Mouse (Mus musculus) forebrain, postnatal 0 days (tissue): ENCODE measurements at regions not wholly inside any gene's neighbourhood (a gene's known extent, or its start where the extent isn't known, plus 50 kb on each side); places are given as distances from the start of the nearest gene placed in this dataset.

ENCODE experiments used
- ATAC-seq: fragments of 200-750 bp; cut with Nextera tagmentation; 2 replicates; pipeline ENCODE4 v1.8.0; 2017; ENCODE audit warnings: mild to moderate bottlenecking, moderate library complexity
- DNase-seq: peaks from one replicate; pipeline ENCODE4 v3.0.0-alpha.2; 2015
- H3K27ac ChIP-seq: fragments of 300-500 bp; sonication (generic); 2 replicates; pipeline ENCODE4 v1.5.1; 2014; ENCODE audit warnings: low read depth, mild to moderate bottlenecking, antibody characterized with exemption, low read length, moderate library complexity, mixed read lengths
- H3K27me3 ChIP-seq: fragments of 300-500 bp; sonication (generic); 2 replicates; pipeline ENCODE4 v1.6.1; 2014; ENCODE audit warnings: mild to moderate bottlenecking, low read length, mixed read lengths; ENCODE audit not compliant: insufficient read depth
- H3K36me3 ChIP-seq: fragments of 300-500 bp; sonication (generic); 2 replicates; pipeline ENCODE4 v1.6.1; 2014; ENCODE audit warnings: mild to moderate bottlenecking, moderate library complexity; ENCODE audit not compliant: insufficient read depth
- H3K4me1 ChIP-seq: fragments of 300-500 bp; sonication (generic); 2 replicates; pipeline ENCODE4 v1.6.1; 2014; ENCODE audit warnings: antibody characterized with exemption; ENCODE audit not compliant: insufficient read depth
- H3K4me2 ChIP-seq: fragments of 300-500 bp; sonication (generic); 2 replicates; pipeline ENCODE4 v1.6.1; 2014; ENCODE audit warnings: low read depth, mild to moderate bottlenecking, moderate library complexity
- H3K4me3 ChIP-seq: fragments of 300-500 bp; sonication (generic); 2 replicates; pipeline ENCODE4 v1.5.1; 2014; ENCODE audit warnings: low read depth, low read length, mixed read lengths
- H3K9ac ChIP-seq: fragments of 300-500 bp; sonication (generic); 2 replicates; pipeline ENCODE4 v1.6.1; 2014; ENCODE audit warnings: mild to moderate bottlenecking
- H3K9me3 ChIP-seq: fragments of 300-500 bp; sonication (generic); 2 replicates; pipeline ENCODE4 v1.6.1; 2016; ENCODE audit warnings: low read length
- CTCF ChIP-seq: sonication (generic); IDR thresholded peaks from 2 replicates; pipeline ENCODE4 v1.5.1; 2016; ENCODE audit warnings: antibody characterized with exemption, control low read depth, low read depth
- WGBS: fragments of 180-500 bp; shearing (Covaris S2); extraction: QIAGEN DNeasy Blood & Tissue Kit; methylation state at CpG from one replicate; pipeline ENCODE4 v1.1.7; 2014; 5-methylcytosine and 5-hydroxymethylcytosine counted together

DNA sequence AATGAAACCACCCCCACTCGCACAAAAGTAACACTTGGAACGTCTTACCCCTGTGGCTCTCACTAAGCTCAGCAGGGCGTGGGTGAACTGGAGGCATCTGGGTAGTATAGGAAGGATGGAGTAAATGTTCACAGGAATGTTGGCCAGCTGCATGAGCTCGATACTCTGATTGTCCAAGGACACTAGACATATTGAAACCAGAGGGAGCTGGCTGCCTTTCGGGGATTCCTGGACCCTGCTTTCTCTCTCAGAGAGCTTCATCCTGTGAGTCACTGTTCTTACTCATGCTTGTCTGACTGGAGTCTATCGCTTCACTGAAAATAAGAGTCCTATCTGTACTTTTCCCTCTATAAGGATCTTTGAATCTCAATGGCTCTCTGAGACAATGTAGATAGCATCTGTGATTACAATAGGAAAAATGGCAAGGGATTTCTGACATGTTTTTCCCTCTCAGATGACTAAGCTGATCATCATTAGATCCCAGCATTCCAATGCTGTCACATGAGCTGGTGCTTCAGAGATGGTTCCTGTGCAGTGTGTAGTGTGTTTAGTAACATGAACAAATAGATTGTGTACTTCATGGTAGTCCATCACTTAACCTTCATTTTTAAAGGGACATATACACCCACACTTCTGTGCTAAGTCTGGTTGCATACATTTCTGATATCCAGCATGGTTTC lies 485.2 kb upstream of the Fam92a start:
- no peak overlapping the region for H3K4me2 ChIP-seq
- ATAC-seq (no peak), DNase-seq (no peak)
- 85% methylated on average over 6 of the region's 6 CpGs for WGBS
- no peak for TF ChIP-seq CTCF
- H3K9me3 ChIP-seq = no peaks in the 10 kb centered on the region
- 0 out of 2 replicates have a peak, but pooled peaks cover 6% of the 10 kb centered on the region for H3K4me1 ChIP-seq
- H3K4me3 ChIP-seq = no peak overlapping the region
- H3K36me3 ChIP-seq = no peaks in the 10 kb centered on the region
- no peak overlapping the region for H3K27ac ChIP-seq
- no peaks in the 10 kb centered on the region for H3K27me3 ChIP-seq
- H3K9ac ChIP-seq = no peak overlapping the region

DNA sequence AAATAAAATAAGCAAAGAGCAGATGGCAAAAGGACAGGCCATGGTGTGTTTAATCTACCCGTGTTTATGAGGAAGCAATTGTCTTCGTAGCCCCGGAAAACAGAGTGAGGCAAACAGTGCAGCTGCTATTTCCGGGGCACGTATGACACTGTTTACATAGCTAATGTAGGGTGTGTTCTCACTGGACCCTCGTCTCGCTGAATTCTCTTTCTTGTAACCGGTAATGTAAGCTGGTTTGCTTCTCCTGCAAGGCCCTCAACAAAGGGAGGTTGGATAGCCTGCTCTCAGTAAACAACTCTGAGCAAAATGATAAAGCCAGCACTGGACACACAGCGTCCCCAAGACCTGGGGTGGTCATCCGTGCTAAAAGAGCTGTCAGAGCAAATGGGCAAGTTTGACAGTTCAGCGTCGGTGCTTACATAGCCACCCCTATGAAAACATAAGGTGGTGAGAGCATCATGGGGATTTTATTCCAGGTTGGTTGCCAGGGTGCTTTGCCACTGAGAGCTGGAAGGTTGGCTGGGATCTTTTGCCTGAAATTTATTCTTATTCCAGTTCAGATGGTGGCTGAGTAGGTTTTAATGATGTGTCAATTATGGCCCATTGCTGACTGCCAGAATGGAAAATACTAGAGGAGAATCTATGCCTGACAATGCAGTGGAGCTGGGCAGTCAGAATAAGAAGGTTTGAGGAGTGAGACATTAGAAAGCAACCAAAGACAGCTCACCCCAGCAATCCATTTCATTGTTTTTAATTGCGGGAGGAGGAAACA lies 483.8 kb upstream of the Fam92a start:
- DNase-seq (peak; percentile 20), ATAC-seq (peak; percentile 59)
- Histone ChIP-seq H3K4me3 (no peak overlapping the region), H3K4me2 (0 out of 2 replicates have a peak overlapping the region, but pooled peaks have one; percentile 21), H3K4me1 (0 out of 2 replicates have a peak, but pooled peaks cover 6% of the 10 kb centered on the region), H3K9me3 (no peaks in the 10 kb centered on the region), H3K9ac (no peak overlapping the region), H3K27me3 (no peaks in the 10 kb centered on the region), H3K36me3 (no peaks in the 10 kb centered on the region), H3K27ac (no peak overlapping the region)
- WGBS = 30% methylated on average over 13 of the region's 13 CpGs
- no peak for TF ChIP-seq CTCF

DNA sequence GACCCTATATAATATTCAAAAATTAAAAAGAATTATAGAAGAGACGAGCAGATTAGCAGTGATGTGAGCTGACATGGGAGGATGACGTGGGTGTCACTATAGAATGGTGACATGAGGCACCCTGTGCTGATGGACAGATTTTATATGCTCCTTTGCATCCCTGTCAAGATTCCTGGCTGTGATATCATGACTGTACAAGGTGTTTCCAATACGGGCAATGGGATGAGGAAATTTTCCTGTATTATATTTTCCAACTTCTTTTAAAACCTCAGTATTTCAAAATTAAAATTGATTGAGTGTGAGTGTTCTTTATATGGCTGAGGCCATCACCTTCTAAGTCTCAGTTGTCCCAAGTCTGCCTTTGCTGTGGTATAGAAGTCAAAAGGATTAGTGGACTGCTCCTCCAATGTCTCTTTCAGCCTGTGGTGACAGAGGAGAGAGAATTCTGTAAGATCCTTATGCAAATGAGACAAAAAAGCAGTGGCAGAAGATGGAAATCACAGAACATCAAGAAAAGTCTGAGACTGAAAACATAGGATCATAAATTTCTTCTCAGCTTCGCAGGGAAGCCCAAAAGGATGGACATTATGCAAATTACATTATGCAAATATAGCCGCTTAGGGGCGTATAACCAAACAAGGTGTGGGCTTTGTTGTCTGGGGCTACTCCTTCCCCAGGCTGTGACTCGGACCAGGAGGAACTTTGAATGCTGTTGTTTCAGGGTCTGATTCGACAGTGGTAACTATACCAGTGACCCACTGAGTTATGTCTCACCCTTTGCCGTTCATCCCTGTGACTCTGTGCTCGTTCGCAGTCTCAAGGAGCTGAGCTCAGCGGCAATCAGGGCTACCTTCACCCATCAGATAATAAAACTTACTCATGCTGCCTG lies 483.0 kb upstream of the Fam92a start:
- Histone ChIP-seq H3K4me3 (no peak overlapping the region), H3K4me1 (0 out of 2 replicates have a peak, but pooled peaks cover 6% of the 10 kb centered on the region), H3K27me3 (no peaks in the 10 kb centered on the region), H3K4me2 (0 out of 2 replicates have a peak overlapping the region, but pooled peaks have one; percentile 21), H3K9ac (no peak overlapping the region), H3K9me3 (no peaks in the 10 kb centered on the region), H3K27ac (no peak overlapping the region), H3K36me3 (no peaks in the 10 kb centered on the region)
- ATAC-seq (peak; percentile 20; the same call in 1 of the 2 replicates), DNase-seq (no peak)
- no peak for TF ChIP-seq CTCF
- WGBS = 53% methylated on average over 12 of the region's 12 CpGs

DNA sequence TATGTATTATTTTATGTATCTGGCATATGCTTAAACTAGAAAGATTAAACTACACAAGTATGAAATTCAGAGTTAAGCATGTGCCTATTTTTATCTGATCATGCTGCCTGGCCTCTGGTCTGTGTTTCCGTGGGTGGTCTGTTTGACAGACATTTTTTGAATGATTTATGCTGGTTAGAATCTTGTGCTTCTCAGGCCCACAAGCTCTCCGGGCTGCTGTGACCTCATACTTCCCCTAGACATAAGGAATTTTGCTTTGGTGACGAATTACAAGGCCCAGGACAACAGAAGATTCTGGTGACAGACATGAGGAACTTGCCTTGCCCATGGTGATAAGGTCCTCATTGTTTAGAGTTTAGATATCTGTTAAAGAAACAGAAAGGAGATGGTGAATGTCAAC lies 475.9 kb upstream of the Fam92a start:
- H3K9ac ChIP-seq = no peak overlapping the region
- H3K9me3 ChIP-seq = no peaks in the 10 kb centered on the region
- 69% methylated on average over 3 of the region's 3 CpGs for WGBS
- DNase-seq (no peak), ATAC-seq (no peak)
- H3K27me3 ChIP-seq = no peaks in the 10 kb centered on the region
- TF ChIP-seq CTCF = no peak
- H3K27ac ChIP-seq = no peak overlapping the region
- H3K4me2 ChIP-seq = no peak overlapping the region
- no peak overlapping the region for H3K4me3 ChIP-seq
- H3K36me3 ChIP-seq = no peaks in the 10 kb centered on the region
- no peaks in the 10 kb centered on the region for H3K4me1 ChIP-seq

DNA sequence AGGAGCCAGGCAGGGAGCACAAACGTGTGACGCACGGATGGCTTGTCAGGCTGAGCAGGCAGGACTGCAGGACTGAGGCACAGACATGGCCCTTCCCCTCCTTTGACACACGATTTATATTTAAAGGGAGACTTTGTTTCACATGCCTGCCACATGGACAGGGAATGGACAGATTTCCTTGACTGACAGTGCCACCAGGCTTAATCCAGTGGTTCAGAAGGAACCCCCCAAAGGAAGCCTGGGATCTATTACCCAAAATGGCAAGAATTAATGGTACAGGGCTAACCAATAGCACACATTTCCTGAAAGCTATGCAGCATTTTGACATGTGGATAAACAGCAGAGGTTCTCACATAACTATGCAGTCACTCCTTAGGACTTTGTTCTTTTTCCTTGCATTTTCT lies 470.7 kb upstream of the Fam92a start:
- no peak for TF ChIP-seq CTCF
- ATAC-seq (no peak), DNase-seq (no peak)

DNA sequence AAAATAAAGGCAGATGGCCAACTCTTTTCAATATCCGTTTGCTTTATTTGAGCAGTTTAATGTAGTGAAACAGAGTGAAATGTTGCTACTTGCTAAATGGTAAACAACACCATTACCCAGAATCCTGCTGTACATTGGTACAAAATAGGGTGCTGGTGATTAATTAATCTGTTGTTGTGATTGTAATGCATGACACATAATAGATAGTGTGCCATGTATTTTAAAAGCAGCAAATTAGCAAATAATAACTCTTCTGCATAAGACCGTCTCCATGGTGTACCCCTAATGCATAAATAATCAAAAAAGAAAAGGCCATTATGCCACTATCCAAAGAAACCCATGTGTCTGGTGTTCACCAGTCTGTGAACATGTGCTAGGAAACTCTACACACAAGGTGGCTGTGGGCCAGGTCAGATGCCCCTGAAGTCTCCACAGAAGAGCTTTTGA lies 457.6 kb upstream of the Fam92a start:
- WGBS = 19% methylated on average over 2 of the region's 2 CpGs
- no peak for DNase-seq

More for the DNA sequence above, 470.7 kb upstream of the Fam92a start:
- H3K27ac ChIP-seq = no peak overlapping the region
- H3K36me3 ChIP-seq = no peaks in the 10 kb centered on the region
- no peak overlapping the region for H3K4me3 ChIP-seq
- 32% methylated on average over 4 of the region's 4 CpGs for WGBS
- no peak overlapping the region for H3K4me2 ChIP-seq
- no peak overlapping the region for H3K9ac ChIP-seq
- no peaks in the 10 kb centered on the region for H3K4me1 ChIP-seq
- no peaks in the 10 kb centered on the region for H3K27me3 ChIP-seq
- H3K9me3 ChIP-seq = no peaks in the 10 kb centered on the region

More for the DNA sequence above, 457.6 kb upstream of the Fam92a start:
- peak; percentile 40; the same call in 1 of the 2 replicates for ATAC-seq
- Histone ChIP-seq H3K27ac (no peak overlapping the region), H3K36me3 (no peaks in the 10 kb centered on the region), H3K4me2 (no peak overlapping the region), H3K9ac (no peak overlapping the region), H3K27me3 (no peaks in the 10 kb centered on the region; the same call in 1 of the 2 replicates), H3K4me1 (no peaks in the 10 kb centered on the region), H3K9me3 (no peaks in the 10 kb centered on the region), H3K4me3 (no peak overlapping the region)
- TF ChIP-seq CTCF = no peak
